Mouse (Mus musculus): ENCODE results near the gene Npepps.
"Not testable (repeated sequence)": the region's sequence is repeated elsewhere in the genome, so short reads cannot be mapped to it uniquely, and the experiment has no call there.

Npepps gene

DNA sequence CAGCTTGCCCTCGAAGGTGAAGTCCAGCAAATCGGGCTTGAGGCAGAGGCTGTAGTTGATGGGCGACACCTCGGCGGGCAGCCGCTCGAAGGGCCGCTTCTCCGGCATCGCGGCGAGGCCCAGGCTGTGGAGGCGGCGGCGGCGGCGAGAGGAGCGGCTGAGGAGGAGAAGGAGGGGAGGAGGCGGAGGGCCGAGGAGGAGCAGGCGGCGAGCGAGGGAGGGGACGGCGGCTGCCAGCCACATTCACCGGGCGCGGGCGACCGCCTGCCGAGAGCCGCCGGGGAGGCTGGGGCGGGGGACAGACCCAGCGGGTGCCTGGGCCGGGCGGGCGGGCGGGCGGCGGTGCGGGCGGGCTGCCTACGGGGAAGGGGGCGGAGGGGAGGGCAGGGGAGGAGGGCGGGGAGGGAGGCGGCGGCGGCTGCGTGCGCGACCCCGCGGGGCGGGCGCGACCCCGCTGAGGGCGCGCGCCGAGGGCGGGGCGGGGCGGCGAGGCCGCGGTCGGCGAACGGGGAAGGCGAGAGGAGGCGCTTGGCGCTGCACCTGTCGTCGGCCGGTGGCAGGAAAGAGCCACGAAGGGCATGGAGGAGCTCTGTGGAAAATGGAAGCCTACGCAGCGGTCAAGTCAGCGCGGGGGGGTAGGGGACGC lies at the start of gene Npepps:
Gene Npepps, minus strand, starts transcription at position 423 of the 646 bp plus-strand sequence.
- DNase-seq (ENCODE audit: low read depth), result peak; percentile 38

DNA sequence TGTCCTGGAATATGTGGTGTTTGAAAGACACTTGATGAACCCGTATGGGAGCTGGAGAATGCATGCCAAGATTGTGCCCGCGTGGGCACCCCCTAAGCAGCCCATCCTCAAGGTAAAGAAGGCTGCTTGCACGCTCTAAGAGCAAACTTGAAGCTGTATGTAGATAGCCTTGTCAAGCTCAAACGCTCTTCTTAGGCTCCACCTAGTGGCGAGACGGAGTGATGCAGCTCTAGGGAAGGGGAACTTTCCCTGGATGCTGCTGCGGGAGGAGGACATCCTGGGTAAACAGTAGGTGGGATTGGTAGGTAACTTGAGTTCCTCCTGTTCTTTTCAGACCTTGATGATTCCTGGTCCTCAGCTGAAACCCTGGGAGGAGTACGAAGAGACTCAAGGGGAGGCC lies 47.7 kb upstream of the Npepps start:
- DNase-seq (ENCODE audit: low read depth), result peak; percentile 64

DNA sequence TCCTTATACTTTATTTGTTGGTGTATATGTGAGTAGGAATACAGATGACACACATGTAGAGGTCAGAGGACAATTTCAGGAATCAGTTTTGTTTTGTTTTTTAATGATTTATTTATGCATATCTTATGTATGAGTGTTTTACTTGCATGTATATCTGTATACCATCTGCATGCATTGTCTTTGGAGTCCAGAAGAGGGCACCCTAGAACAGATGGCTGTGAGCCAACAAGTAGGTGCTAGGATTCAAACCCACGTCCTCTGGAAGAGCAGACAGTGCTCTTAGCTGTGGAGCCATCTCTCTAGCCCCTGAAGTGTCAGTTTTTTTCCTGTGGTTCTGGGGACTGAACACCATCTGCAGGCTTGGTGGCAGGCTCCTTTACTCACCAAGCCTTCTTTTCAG lies 44.8 kb upstream of the Npepps start:
- no peak for DNase-seq (ENCODE audit: low read depth)

DNA sequence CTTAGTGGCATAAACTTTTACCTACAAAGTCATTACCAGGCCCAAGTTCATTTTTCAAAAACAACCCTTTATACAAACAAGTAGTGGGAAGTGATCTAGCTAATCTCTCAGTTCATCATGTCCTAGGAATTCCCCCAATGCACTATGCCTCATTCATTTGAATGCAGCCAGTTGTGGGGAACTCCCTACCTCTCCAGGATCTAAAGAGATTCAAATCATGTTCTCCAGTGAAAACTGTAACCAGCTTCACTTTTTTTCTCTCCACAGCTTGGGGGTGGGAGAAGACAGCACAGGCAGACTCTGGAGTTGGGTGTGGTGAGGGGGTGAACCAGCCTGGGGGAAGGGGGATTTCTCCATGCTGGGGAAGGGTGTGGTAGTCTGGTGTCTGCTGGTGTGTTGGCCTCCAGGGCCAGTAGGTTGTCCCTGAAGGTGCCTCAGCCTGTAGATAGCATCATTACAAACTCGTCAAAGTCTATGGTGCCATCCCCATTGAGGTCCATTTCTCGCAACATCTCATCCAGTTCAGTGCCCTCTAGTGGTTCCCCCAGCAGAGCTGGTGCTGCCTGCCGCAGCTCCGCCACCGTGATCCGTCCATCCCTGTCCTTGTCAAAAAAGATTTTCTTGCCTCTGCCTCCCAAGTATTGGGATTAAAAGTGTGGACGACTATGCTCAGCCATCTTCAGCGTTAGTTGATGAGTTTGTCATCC lies 41.6 kb upstream of the Npepps start:
- DNase-seq (ENCODE audit: low read depth), result not testable (repeated sequence)

DNA sequence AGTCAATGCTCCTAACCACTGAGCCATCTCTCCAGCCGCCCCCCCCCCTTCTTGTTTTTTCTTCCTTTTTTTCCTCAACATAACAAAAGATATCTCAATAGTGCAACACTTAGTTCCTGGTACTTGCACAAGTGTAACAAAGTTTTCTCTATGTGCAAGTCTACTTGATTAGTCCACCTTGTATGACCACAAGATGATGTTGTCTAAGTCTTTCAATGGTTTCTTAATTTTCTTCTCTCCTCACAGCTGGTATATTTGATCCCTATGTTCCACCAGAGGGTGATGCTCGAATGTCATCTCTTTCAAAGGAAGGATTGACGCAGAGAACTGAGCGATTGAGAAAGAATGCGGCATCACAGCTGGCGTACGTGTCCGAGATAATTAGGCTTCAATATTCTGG lies 40.8 kb upstream of the Npepps start:
- no peak for DNase-seq (ENCODE audit: low read depth)

DNA sequence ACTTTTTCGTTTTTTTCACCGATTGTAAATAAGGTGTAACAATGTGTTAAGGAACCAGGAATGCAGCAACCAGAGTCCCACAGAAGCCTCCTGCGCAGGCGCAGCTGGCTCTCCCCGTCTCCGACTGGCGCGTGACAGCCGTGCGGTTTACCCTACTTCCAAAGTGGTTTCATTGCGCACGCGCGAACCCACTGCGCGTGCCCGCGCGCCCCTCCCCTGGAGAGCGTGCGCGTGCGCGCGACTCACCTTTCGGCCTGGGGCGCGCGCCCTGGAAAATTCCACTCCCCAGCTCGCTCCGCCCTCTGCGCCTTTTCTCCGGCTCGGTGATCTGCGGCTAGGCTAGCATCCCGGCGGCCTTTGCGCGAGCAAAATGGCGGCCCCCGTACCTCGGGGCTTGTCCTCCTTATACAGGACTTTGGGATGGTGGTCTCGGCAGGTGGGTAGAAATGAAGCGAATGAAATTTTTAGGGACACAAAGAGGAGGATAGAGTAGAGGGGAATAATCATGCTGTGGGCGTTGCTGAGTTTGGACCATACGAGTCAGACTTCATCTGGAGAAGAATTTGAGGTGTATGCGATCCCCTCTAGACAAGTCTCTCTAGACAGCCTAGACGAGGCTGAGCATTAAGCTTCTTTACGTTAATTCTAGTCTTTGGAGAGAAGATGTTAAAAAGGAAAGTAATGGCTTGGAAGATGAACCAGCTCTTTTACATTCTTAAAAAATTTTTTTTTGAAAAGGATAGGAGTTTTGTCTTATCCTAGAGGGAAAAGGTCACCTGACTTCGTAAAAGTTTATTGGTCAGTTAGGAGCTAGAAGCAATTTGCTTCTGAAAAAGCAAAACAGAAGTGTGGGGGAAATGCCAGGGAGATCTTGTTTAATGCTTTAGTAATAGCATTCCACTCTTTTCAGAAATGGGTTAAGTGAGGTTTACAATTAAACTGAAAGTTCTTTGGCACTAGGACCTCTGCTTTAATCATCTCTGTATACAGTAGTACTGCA lies 35.4 kb upstream of the Npepps start, which contains the start of gene Mrpl45:
Gene Mrpl45, plus strand, starts transcription at position 213 of the 1,000 bp plus-strand sequence.
- DNase-seq (ENCODE audit: low read depth), result peak; percentile 98

DNA sequence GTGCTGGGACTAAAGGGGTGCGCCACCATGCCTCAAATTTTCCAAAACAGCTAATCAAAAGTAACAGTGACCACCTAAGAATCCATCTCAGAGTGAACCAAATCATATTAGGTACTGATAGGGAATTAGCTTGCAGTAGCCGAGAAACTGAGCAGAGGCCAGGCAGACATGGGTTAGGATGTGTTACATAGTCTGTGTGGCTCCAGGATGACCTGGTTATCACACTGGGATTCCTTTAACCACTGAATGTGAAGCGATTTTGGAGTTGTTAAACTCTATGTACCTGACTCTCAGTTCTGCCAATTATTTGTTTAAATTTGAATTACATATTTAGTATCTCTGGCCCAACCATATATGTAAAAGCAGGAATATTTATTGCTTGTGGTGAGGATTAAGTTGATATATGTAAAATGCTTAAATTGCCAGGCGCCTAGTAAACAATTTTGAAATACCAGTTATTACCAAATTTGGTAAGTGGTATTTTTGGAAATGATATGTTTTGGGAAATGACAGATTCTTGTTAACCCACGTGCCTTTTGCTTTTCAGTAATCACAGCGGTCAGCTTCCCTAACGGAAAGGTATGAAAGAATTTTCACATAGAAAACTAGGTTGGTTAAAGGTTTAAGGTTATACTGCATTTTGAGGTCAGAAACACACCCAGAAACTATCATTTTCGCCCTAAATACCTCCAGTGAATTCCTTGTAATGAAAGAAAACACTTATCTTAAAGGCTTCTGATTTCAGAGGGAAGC lies 34.5 kb upstream of the Npepps start:
- no peak for DNase-seq (ENCODE audit: low read depth)

DNA sequence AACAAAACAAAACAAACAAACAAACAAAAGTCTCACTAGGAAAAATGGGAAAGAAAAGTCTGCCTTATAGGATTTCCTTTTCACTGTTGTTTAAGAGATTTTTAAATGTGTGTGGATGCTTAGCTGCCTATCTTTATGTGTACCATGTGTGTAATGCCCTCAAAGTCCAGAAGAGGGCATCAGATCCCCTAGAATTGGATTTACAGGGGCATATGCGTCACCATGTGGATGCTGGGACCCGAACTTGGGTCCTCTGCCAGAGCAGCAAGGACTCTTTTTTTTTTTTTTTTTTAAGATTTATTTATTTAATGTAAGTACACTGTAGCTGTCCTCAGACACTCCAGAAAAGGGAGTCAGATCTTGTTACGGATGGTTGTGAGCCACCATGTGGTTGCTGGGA lies 33.7 kb upstream of the Npepps start:
- peak; percentile 48 for DNase-seq (ENCODE audit: low read depth)

DNA sequence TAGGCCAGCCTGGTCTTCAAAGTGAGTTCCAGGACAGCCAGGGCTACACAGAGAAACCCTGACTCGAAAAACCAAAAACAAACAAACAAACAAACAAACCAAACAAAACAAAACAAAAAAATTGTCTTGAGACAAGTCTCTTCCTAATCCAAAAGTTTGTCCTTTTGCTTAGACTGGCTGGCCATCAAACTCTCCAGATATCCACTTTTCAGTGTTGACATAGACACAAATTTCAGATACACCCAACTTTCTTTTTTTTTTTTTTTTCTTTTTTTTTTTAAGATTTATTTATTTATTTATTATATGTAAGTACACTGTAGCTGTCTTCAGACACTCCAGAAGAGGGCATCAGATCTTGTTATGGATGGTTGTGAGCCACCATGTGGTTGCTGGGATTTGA lies 32.4 kb upstream of the Npepps start:
- not testable (repeated sequence) for DNase-seq (ENCODE audit: low read depth)

DNA sequence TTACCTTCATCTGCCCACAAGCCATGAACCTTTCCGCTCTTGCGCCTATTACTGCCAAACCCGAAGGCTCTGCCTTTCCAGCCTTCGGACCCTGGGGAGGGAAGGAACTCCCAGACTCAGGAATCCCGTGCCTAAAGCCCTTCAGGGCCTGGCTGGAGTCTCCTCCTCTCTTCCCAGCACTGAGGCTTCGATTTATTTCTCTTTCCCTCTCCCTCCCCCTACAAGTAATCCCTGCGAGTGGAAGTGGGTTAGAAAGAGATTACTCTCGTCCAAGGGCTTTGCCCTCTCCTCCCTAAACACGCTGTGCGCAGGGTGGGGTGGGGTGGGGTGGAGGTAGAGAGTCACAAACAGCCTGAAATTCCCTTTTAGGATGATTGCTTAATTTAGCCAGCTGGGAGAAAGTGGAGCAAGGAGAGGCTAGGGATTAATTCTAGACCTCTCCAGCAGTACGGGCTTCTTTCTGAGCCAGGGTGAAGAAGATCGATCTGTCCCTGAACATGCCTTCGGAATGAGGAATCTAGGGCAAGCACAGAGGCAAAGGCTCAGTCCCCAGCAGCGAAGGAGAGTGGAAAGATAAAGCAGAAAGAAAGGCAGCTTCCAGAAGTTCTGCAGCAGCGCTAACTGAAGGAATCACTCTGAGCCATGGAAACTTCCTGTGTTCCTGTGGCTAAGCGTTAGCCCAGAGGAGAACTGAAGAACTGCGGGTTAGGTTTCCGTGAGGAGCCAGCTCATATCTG lies 30.6 kb upstream of the Npepps start:
- DNase-seq (ENCODE audit: low read depth), result no peak

DNA sequence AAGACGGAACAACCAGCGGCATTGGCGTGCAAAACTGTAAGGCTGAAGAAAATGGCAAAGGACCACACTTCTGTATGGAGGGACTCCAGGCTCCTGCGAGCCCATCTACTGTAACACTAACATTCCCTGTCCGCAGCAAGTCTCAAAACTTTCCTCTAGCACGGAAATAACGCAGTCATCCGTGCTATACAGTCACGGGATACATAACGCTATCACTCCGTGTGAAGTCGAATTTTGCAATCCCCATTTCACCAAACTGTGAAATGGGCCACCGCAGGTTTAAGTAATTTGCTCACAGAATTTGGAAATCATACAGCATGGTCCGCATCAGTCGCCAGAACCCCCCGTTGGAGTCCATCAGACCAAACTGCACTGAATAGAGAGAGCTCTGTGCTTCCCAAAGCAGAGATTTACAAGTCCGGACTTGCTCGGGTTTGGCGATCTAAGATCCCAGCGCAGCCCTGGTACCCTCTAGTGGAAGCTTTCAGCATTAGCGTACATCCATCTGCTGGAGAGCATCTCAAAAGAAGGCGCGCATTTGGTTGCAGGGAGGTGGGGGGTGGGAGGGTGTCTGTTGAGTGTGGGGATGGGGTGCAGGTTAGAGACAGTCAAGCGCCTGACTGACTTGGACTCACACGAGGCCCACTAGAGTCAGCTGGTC lies 29.6 kb upstream of the Npepps start:
- DNase-seq (ENCODE audit: low read depth), result peak; percentile 47

DNA sequence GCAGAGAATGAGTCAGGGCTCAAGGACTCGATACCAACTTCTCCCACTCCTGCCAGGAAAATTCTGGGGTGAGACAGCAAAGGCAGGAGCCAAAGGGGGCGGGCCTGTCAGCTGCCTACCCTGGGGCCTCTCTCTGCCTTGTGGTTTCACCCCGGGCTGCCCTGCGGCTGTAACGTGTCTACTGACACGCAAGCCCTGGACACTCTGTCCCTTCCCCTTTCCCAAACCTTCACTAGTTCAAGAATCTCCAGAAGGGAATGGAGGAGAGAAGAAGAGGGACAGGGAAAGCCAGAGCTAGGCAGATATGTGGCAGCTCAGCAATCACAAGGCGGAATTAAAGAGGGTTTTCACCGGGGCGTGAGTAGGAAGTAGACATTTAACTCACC lies 29.0 kb upstream of the Npepps start:
- DNase-seq (ENCODE audit: low read depth), result peak; percentile 10

DNA sequence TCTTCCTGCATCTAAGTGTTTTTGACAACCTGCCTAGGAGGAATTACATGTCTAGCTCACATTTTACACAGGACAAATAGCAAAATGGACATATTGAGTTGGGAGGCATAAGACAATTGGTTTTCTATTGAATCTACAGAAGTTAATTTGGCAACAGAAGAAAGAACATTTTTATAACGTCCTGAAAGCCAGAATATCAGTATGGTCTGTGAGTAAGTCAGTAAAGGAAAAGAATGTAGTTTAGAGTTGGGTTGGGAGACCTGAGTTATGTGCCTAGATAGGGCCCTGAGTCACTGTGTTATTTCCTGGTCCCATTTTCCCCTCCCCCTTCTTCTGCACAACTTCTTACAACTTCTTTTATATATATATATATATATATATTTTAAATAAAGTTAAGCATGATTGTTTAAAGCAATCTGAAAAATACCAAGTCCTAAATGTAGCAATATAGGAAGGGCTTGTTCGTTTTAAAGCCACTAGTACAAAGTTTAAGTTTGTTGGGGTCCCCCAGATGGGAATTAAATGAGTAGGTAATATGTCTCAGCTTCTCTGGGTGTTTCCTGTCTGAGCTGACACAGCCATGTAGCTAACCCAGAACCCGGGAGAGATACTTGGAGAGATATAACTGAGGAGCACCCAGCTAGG lies 28.5 kb upstream of the Npepps start:
- no peak for DNase-seq (ENCODE audit: low read depth)

DNA sequence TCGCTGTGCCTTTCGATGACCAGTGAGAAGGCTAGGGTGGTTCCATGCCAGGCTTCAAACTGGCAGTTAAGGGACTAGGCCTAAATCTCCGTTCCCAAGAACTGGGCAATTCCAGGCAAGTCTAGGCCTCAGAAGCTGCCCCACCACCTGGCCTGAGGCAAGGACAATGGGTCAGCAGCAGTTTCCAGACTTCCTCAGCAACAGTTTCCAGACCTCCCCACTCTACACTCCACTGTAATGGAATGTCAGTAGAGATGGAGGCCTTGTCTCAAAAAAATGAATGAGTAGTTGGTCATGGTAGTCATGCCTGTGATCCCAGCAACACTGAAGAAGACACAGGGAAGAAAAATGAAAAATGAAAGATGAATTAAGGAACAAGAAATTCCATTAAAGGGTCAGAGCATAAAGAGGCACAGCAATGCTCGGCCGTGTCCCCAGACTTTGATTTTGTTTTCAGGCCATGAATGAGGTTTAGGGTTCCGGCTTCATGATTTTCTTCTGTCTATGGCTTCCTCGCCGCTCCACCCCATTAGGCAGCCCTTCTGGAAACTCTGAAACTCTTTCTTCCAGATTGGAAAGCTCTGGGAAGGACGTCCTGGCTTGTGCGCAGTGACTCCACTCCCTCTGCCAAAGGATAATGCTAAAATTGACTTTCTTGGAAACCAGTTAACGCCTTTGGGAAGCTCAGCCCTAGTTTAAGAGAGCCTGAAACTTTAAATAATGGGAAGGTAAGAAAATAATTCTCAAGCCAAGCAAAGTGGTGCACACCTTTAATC lies 27.0 kb upstream of the Npepps start:
- DNase-seq (ENCODE audit: low read depth), result no peak

DNA sequence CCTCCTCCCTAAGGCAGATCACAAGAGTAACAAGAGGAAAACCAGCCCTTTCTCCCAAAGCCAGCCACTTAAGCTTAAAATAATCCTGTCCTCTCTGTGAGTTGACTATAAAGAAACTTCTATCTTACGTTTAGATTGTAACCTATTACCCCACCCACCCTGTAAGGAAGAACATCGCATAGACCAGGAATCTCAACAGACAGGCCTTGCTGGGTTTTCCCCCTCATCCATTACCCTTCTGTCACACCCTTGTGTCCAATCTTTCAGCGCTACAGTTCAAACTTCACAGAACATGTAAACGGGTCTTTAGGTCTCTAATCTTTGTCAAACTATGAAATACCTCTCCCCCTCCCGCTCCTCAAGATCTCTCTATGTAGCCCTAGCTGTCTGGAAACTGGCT lies 24.2 kb upstream of the Npepps start:
- no peak for DNase-seq (ENCODE audit: low read depth)

DNA sequence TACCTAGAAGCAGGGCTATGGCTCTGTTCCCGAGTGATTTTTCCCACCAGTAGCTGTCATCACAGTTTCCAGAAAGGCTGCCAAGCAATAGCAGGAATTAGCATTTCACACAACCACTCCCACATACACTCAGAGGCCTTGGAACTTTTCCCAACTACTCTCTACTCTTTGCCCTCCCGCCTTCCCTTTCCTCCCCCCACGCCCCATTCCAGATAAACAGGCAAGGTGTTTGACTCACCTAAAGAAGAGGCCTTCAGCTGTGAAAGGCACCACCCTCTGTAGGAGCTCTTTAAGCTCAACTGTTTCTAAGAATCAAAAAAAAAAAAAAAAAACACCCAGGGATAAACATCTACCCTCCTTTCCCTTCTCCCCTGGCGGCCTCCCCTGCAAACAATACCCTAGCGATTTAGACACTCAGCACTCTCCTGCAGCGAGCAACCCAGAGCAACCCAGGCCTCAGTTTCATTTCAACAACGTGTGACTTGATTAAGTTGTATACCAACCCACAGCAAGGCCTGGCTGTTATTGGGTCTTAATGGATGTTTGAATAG lies 21.9 kb upstream of the Npepps start:
- DNase-seq (ENCODE audit: low read depth), result no peak

DNA sequence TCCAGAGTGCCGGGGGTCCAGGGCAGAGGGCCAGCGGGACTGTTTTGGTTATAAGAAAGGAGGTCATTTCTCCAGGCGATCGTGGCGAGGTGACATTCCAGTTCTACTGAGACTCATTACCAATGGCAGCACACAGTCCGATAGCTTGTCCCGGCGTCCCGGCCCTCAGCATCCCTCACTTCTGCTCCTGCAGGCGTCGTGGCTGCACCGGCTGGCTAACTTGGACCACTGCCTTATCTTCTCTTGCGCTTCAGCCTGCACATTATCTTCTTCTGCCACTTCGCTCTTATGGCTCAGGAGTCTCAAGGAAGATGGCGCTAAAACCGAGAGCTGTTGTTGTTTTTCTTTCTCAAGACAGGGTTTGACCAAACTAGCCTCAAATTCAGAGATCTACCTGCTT lies 21.0 kb upstream of the Npepps start:
- DNase-seq (ENCODE audit: low read depth), result no peak

DNA sequence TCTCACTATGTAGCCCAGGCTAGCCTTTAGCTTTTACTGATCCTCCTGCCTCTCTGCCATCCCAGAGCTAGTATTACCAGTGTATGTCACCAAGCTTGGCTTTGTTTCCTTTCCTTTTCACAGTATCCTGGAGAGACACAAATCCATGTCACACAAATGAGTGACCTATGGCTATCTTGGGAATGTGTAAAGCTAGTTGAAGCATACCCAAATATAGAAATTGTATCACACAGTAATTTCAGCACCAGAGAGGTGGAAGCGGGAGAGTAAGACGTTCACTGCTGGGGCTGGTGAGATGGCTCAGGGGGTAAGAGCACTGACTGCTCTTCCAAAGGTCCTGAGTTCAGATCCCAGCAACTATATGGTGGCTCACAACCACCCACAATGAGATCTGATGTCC lies 19.5 kb upstream of the Npepps start:
- DNase-seq (ENCODE audit: low read depth), result no peak

DNA sequence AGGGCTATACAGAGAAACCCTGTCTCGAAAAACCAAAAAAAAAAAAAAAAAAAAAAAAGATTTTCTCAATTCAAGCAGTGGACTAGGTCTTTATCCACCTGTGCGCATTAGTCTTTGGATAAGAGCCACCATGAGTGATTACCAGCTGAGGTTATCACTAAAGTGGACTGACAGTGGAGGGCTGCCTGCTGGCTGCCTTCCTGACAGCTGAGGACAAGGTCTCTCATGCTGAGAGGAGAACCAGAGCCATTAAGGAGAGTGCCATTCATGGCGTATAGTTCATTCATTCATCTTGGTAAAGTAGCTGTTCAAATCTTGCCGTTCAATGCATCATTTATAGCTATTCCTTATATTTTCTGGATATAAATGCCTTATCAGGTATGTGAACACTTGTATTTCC lies 16.1 kb upstream of the Npepps start:
- no peak for DNase-seq (ENCODE audit: low read depth)

All from c-Kit-positive CD71-positive TER-119-negative erythroid progenitor cells, embryonic 14.5 days (primary cell).